ENCODE assay signal across 18 mouse cellular contexts in genomic region chr12:106027372-106027771, GRCm38 (mm10). TPM values are rescaled to one million over a fixed set of nuclear protein-coding genes. Genes with fewer than 3 reads are reported as not detected.
DNase-seq lines count a peak whose midpoint lies in the region; ATAC-seq lines count a peak whose summit lies in the region.
"Had no signal": no experiment of that assay in that cellular context is flagged by ENCODE, and none has a peak within 500 bp of the region (broad histone marks: within the 10 kb centered on the region; RNA-seq: fewer than 3 reads in every experiment).

No protein-coding gene starts in this region.

- H3K36me3 ChIP-seq in macrophage (ENCODE audit: inconsistent target): no peaks in the 10 kb centered on the region
- peaks cover 45% of the 10 kb centered on the region for H3K36me3 ChIP-seq in midbrain, embryonic 10.5 days
- H3K36me3 ChIP-seq: hindbrain, embryonic 15.5 days had no signal

- DNase-seq in frontal cortex, postnatal 14 days (ENCODE audit: low spot score in 2 of 2): no peak
- DNase-seq in CD4-positive helper T cell, adult 2 months (ENCODE audit: low read depth, low spot score): peak; percentile 49
- peak; percentile 53 for DNase-seq in induced T-regulatory cell, adult 2 months (ENCODE audit: low read depth)
- DNase-seq in embryo, embryonic 9.5 days (ENCODE audit: extremely low spot score): no peak
- DNase-seq in midbrain, embryonic 10.5 days (ENCODE audit: low spot score): no peak
- DNase-seq: adrenal gland, adult 2 months; cerebellum, adult 9-11 months; embryo, embryonic 11 days; gastrocnemius, postnatal 25 days; kidney, adult 8-10 months; kidney, postnatal 4 days; layer of hippocampus, postnatal 36 days; lung, postnatal 10 days had no signal

- H3K4me1 ChIP-seq in midbrain, embryonic 10.5 days: no peaks in the 10 kb centered on the region
- H3K4me1 ChIP-seq: hindbrain, embryonic 15.5 days had no signal

- peak; percentile 78 for ATAC-seq in frontal cortex, adult (ENCODE audit: low TSS enrichment)
- ATAC-seq in activated CD4-positive, CD25-positive, alpha-beta regulatory T cell, adult 4 months: no peak
- ATAC-seq: forebrain, embryonic 16.5 days had no signal

- H3K9me3 ChIP-seq in midbrain, embryonic 10.5 days (replicated peaks): no peaks in the 10 kb centered on the region; the same call in 1 of the 2 replicates
- H3K9me3 ChIP-seq: hindbrain, embryonic 15.5 days had no signal

- H3K79me2 ChIP-seq in macrophage (ENCODE audit: inconsistent target): peaks cover 80% of the 10 kb centered on the region

- WGBS in macrophage (ENCODE audit: missing documents): 76% methylated on average over 5 of the region's 5 CpGs
- 92% methylated on average over 5 of the region's 5 CpGs for WGBS in midbrain, embryonic 10.5 days

- peak overlapping the region; percentile 38; the same call in 1 of the 2 replicates for H3K27ac ChIP-seq in macrophage
- H3K27ac ChIP-seq in midbrain, embryonic 10.5 days (replicated peaks): no peak overlapping the region
- H3K27ac ChIP-seq: hindbrain, embryonic 15.5 days had no signal

- no peaks in the 10 kb centered on the region for H3K27me3 ChIP-seq in midbrain, embryonic 10.5 days (ENCODE audit: low read depth, poor library complexity, severe bottlenecking)
- H3K27me3 ChIP-seq: hindbrain, embryonic 15.5 days had no signal

- H3K4me3 ChIP-seq in macrophage (ENCODE audit: inconsistent target): no peak overlapping the region
- H3K4me3 ChIP-seq in midbrain, embryonic 10.5 days: no peak overlapping the region
- H3K4me3 ChIP-seq: hindbrain, embryonic 15.5 days had no signal

RNA-seq across cellular contexts. Expression of gene Vrk1, which starts 17.3 kb away (rescaled TPM):
- 10 to 100 TPM; 14.5 to 76.2 (median 42.4) TPM for total RNA-seq in macrophage (2018; cell fraction: chromatin; rRNA removed)
- 10 to 100 TPM; 17.2 to 28.0 (median 21.3) TPM for total RNA-seq in macrophage (2018; cell fraction: cytosol; rRNA removed)
- 10 to 100 TPM; 12.6 to 63.4 (median 31.5) TPM for total RNA-seq in macrophage (2018; cell fraction: nucleus; rRNA removed)
- 20.2 to 25.7 TPM (median 22.1 TPM) in 3 replicates for polyA plus RNA-seq in macrophage (2018)
- polyA plus RNA-seq in activated CD4-positive, CD25-positive, alpha-beta regulatory T cell, adult 4 months (2017; shearing (Covaris generic)): 100 to 1,000 TPM; 161 to 189 TPM
- polyA plus RNA-seq in midbrain, embryonic 10.5 days (2016; fragmentation: Nextera tagmentation; extraction: Ambion mirVana): 109 and 110 TPM in 2 replicates

Comparison
In these comparisons a context has a peak if more than half of its experiments do, and no peak if none do; other contexts are left out.
1. DNase-seq: peak in CD4-positive helper T cell, adult 2 months (single experiment) and induced T-regulatory cell, adult 2 months (single experiment); none in frontal cortex, postnatal 14 days (0 of 2), embryo, embryonic 9.5 days (single experiment) and midbrain, embryonic 10.5 days (single experiment).